Mouse (Mus musculus) forebrain, embryonic 15.5 days (tissue): Measurements from ENCODE around the gene Stk24. TPM values are rescaled to one million over a fixed set of nuclear protein-coding genes. Genes with fewer than 3 reads are reported as not detected.

Experiments used
- ATAC-seq: fragments of 200-750 bp; cut with Nextera tagmentation; replicated peaks from 2 replicates; pipeline ENCODE4 v1.8.0; 2017; ENCODE audit warnings: mild to moderate bottlenecking, moderate TSS enrichment, moderate library complexity
- H3K27ac ChIP-seq: fragments of 300-500 bp; sonication (generic); replicated peaks from 2 replicates; pipeline ENCODE4 v1.5.1; 2015; ENCODE audit warnings: mild to moderate bottlenecking, inconsistent platforms
- H3K27me3 ChIP-seq: fragments of 300-500 bp; sonication (generic); 2 replicates; pipeline ENCODE4 v1.6.1; 2015; ENCODE audit warnings: inconsistent platforms
- H3K36me3 ChIP-seq: fragments of 300-500 bp; sonication (generic); 2 replicates; pipeline ENCODE4 v1.6.1; 2015; ENCODE audit warnings: mild to moderate bottlenecking, inconsistent platforms
- H3K4me1 ChIP-seq: fragments of 300-500 bp; sonication (generic); 2 replicates; pipeline ENCODE4 v1.6.1; 2015; ENCODE audit warnings: inconsistent platforms
- H3K4me2 ChIP-seq: fragments of 300-500 bp; sonication (generic); replicated peaks from 2 replicates; pipeline ENCODE4 v1.6.1; 2015; ENCODE audit warnings: mild to moderate bottlenecking, inconsistent platforms
- H3K4me3 ChIP-seq: fragments of 300-500 bp; sonication (generic); 2 replicates; pipeline ENCODE4 v1.5.1; 2015; ENCODE audit warnings: mild to moderate bottlenecking, inconsistent platforms
- H3K9ac ChIP-seq: fragments of 300-500 bp; sonication (generic); replicated peaks from 2 replicates; pipeline ENCODE4 v1.6.1; 2015; ENCODE audit warnings: mild to moderate bottlenecking, inconsistent platforms
- H3K9me3 ChIP-seq: fragments of 300-500 bp; sonication (generic); 2 replicates; pipeline ENCODE4 v1.6.1; 2016; ENCODE audit warnings: inconsistent platforms
- WGBS: fragments of 180-500 bp; shearing (Covaris S2); methylation state at CpG from one replicate; pipeline ENCODE4 v1.1.7; 2015; ENCODE audit warnings: mixed read lengths; 5-methylcytosine and 5-hydroxymethylcytosine counted together
- polyA plus RNA-seq: library from polyadenylated mRNA; unstranded; fragments of >200 nt; fragmentation: Nextera tagmentation; extraction: Ambion mirVana; gene quantifications from 2 replicates; pipeline ENCODE4 v1.2.1, GENCODE M21; 2015

Stk24 gene
- polyA plus RNA-seq, 1 experiment from 2014 or later, result 24.4 TPM

- Histone ChIP-seq H3K9ac (no peak overlapping the region), H3K4me2 (no peak overlapping the region), H3K4me3 (no peak overlapping the region), H3K36me3 (no peaks in the 10 kb centered on the region), H3K27me3 (no peaks in the 10 kb centered on the region), H3K4me1 (peaks cover 12% of the 10 kb centered on the region; the same call in 1 of the 2 replicates), H3K27ac (no peak overlapping the region), H3K9me3 (no peaks in the 10 kb centered on the region)
- WGBS, result 87% methylated on average over 4 of the region's 4 CpGs
- peak; percentile 42 for ATAC-seq
These were observed 33.8 kb downstream of the Stk24 start for GRCm38 (mm10) chr14:121346053-121346452.

- H3K4me1 ChIP-seq, result peaks cover 14% of the 10 kb centered on the region
- ATAC-seq, result no peak
- H3K27ac ChIP-seq, result no peak overlapping the region
- no peak overlapping the region for H3K4me3 ChIP-seq
- no peaks in the 10 kb centered on the region for H3K27me3 ChIP-seq
- no peaks in the 10 kb centered on the region for H3K9me3 ChIP-seq
- H3K36me3 ChIP-seq, result no peaks in the 10 kb centered on the region
- 80% methylated on average over 5 of the region's 5 CpGs for WGBS
- no peak overlapping the region for H3K4me2 ChIP-seq
- H3K9ac ChIP-seq, result no peak overlapping the region
These were observed 34.9 kb downstream of the Stk24 start for GRCm38 (mm10) chr14:121344928-121345327.

- H3K27me3 ChIP-seq, result no peaks in the 10 kb centered on the region
- WGBS, result 90% methylated on average over 3 of the region's 3 CpGs
- H3K9me3 ChIP-seq, result no peaks in the 10 kb centered on the region
- no peak overlapping the region for H3K4me2 ChIP-seq
- peaks cover 6% of the 10 kb centered on the region for H3K4me1 ChIP-seq
- ATAC-seq, result no peak
- no peaks in the 10 kb centered on the region for H3K36me3 ChIP-seq
- H3K27ac ChIP-seq, result no peak overlapping the region
- H3K4me3 ChIP-seq, result no peak overlapping the region
- H3K9ac ChIP-seq, result no peak overlapping the region
These were observed 36.9 kb downstream of the Stk24 start for GRCm38 (mm10) chr14:121342885-121343284.

GRCm38 (mm10) chr14:121339951-121340401 lies 39.8 kb downstream of the Stk24 start:
- H3K4me3 ChIP-seq, result no peak overlapping the region
- H3K36me3 ChIP-seq, result no peaks in the 10 kb centered on the region
- peaks cover 6% of the 10 kb centered on the region for H3K4me1 ChIP-seq
- no peak; the same call in 1 of the 2 replicates for ATAC-seq
- no peak overlapping the region for H3K9ac ChIP-seq
- WGBS, result 76% methylated on average over 8 of the region's 8 CpGs
- H3K27me3 ChIP-seq, result no peaks in the 10 kb centered on the region
- no peak overlapping the region for H3K27ac ChIP-seq
- H3K4me2 ChIP-seq, result no peak overlapping the region
- no peaks in the 10 kb centered on the region for H3K9me3 ChIP-seq

- no peak for ATAC-seq
- Histone ChIP-seq H3K4me1 (peaks cover 6% of the 10 kb centered on the region), H3K4me3 (no peak overlapping the region), H3K36me3 (no peaks in the 10 kb centered on the region), H3K27ac (no peak overlapping the region), H3K27me3 (no peaks in the 10 kb centered on the region), H3K9me3 (no peaks in the 10 kb centered on the region), H3K4me2 (no peak overlapping the region), H3K9ac (no peak overlapping the region)
- 73% methylated on average over 18 of the region's 18 CpGs for WGBS
These were observed 40.8 kb downstream of the Stk24 start for GRCm38 (mm10) chr14:121338819-121339573.

- ATAC-seq, result no peak
- H3K4me3 ChIP-seq, result no peak overlapping the region
These were observed 49.8 kb downstream of the Stk24 start for GRCm38 (mm10) chr14:121330090-121330408.

GRCm38 (mm10) chr14:121329401-121330089 lies 50.3 kb downstream of the Stk24 start:
- H3K27me3 ChIP-seq, result no peaks in the 10 kb centered on the region
- H3K9ac ChIP-seq, result no peak overlapping the region
- no peak overlapping the region for H3K4me3 ChIP-seq
- no peak for ATAC-seq
- H3K36me3 ChIP-seq, result no peaks in the 10 kb centered on the region
- no peak overlapping the region for H3K4me2 ChIP-seq
- no peaks in the 10 kb centered on the region for H3K4me1 ChIP-seq
- no peaks in the 10 kb centered on the region for H3K9me3 ChIP-seq
- no peak overlapping the region for H3K27ac ChIP-seq
- 73% methylated on average over 5 of the region's 5 CpGs for WGBS

More at GRCm38 (mm10) chr14:121330090-121330408, 49.8 kb downstream of the Stk24 start:
- H3K9ac ChIP-seq, result no peak overlapping the region
- no peaks in the 10 kb centered on the region for H3K27me3 ChIP-seq
- 75% methylated on average over 3 of the region's 3 CpGs for WGBS
- no peak overlapping the region for H3K4me2 ChIP-seq
- H3K9me3 ChIP-seq, result no peaks in the 10 kb centered on the region
- H3K4me1 ChIP-seq, result no peaks in the 10 kb centered on the region
- H3K36me3 ChIP-seq, result no peaks in the 10 kb centered on the region
- no peak overlapping the region for H3K27ac ChIP-seq

- no peaks in the 10 kb centered on the region for H3K27me3 ChIP-seq
- H3K27ac ChIP-seq, result no peak overlapping the region
- ATAC-seq, result no peak
- H3K9ac ChIP-seq, result no peak overlapping the region
- H3K4me2 ChIP-seq, result no peak overlapping the region
- H3K36me3 ChIP-seq, result no peaks in the 10 kb centered on the region
- no peaks in the 10 kb centered on the region for H3K9me3 ChIP-seq
- no peaks in the 10 kb centered on the region for H3K4me1 ChIP-seq
- no peak overlapping the region for H3K4me3 ChIP-seq
- 89% methylated on average over 5 of the region's 5 CpGs for WGBS
These were observed 50.9 kb downstream of the Stk24 start for GRCm38 (mm10) chr14:121328878-121329277.

GRCm38 (mm10) chr14:121326432-121326831 lies 53.4 kb downstream of the Stk24 start:
- no peak for ATAC-seq

GRCm38 (mm10) chr14:121324521-121325330 lies 55.1 kb downstream of the Stk24 start:
- ATAC-seq, result no peak
- Histone ChIP-seq H3K4me3 (no peak overlapping the region), H3K4me1 (no peaks in the 10 kb centered on the region), H3K36me3 (no peaks in the 10 kb centered on the region), H3K4me2 (no peak overlapping the region), H3K27ac (no peak overlapping the region), H3K9ac (no peak overlapping the region), H3K9me3 (no peaks in the 10 kb centered on the region), H3K27me3 (no peaks in the 10 kb centered on the region)
- WGBS, result 87% methylated on average over 17 of the region's 17 CpGs

More at GRCm38 (mm10) chr14:121326432-121326831, 53.4 kb downstream of the Stk24 start:
- H3K36me3 ChIP-seq, result no peaks in the 10 kb centered on the region
- no peaks in the 10 kb centered on the region for H3K4me1 ChIP-seq
- no peak overlapping the region for H3K9ac ChIP-seq
- H3K4me3 ChIP-seq, result no peak overlapping the region
- no peaks in the 10 kb centered on the region for H3K9me3 ChIP-seq
- H3K4me2 ChIP-seq, result no peak overlapping the region
- H3K27me3 ChIP-seq, result no peaks in the 10 kb centered on the region
- H3K27ac ChIP-seq, result no peak overlapping the region
- WGBS, result 85% methylated on average over 2 of the region's 2 CpGs

GRCm38 (mm10) chr14:121322641-121323040 lies 57.2 kb downstream of the Stk24 start:
- H3K9me3 ChIP-seq, result no peaks in the 10 kb centered on the region
- no peaks in the 10 kb centered on the region for H3K4me1 ChIP-seq
- no peak for ATAC-seq
- WGBS, result 90% methylated on average over 7 of the region's 7 CpGs
- H3K27me3 ChIP-seq, result no peaks in the 10 kb centered on the region
- no peak overlapping the region for H3K9ac ChIP-seq
- H3K4me3 ChIP-seq, result no peak overlapping the region
- H3K4me2 ChIP-seq, result no peak overlapping the region
- H3K36me3 ChIP-seq, result no peaks in the 10 kb centered on the region
- H3K27ac ChIP-seq, result no peak overlapping the region

- WGBS, result 90% methylated on average over 5 of the region's 5 CpGs
- Histone ChIP-seq H3K4me2 (no peak overlapping the region), H3K4me1 (0 out of 2 replicates have a peak, but pooled peaks cover 1% of the 10 kb centered on the region), H3K36me3 (no peaks in the 10 kb centered on the region), H3K27ac (no peak overlapping the region), H3K9ac (no peak overlapping the region), H3K9me3 (no peaks in the 10 kb centered on the region), H3K27me3 (no peaks in the 10 kb centered on the region), H3K4me3 (no peak overlapping the region)
- no peak for ATAC-seq
These were observed 57.7 kb downstream of the Stk24 start for GRCm38 (mm10) chr14:121322150-121322549.
